Mouse (Mus musculus) heart, adult 2 months (tissue): ENCODE results near the gene Gm43552. TPM values are rescaled to one million over a fixed set of nuclear protein-coding genes. Genes with fewer than 3 reads are reported as not detected.
A peak's percentile ranks its signal among the peaks of the same experiment; 100 is the strongest.

Experiments used
- DNase-seq, 2 experiments: peaks; one replicate each; pipeline ENCODE4 v3.0.0; 2021
- H3K27ac ChIP-seq: fragments of 200-600 bp; 2 replicates; pipeline ENCODE4 v1.8.1; 2022
- H3K27me3 ChIP-seq: fragments of 200-500 bp; 2 replicates; pipeline ENCODE4 v1.6.1; 2012; ENCODE audit warnings: mild to moderate bottlenecking, low read length, inconsistent platforms, mixed read lengths; ENCODE audit not compliant: control insufficient read depth, insufficient read depth
- H3K36me3 ChIP-seq: fragments of 200-500 bp; 2 replicates; pipeline ENCODE4 v1.6.1; 2012; ENCODE audit warnings: low read length, inconsistent platforms; ENCODE audit not compliant: control insufficient read depth, insufficient read depth
- H3K4me1 ChIP-seq: fragments of 200-500 bp; 2 replicates; pipeline ENCODE4 v1.6.1; 2011; ENCODE audit warnings: low read length; ENCODE audit not compliant: control insufficient read depth, insufficient read depth
- H3K4me3 ChIP-seq: fragments of 200-600 bp; 2 replicates; pipeline ENCODE4 v1.8.1; 2022
- H3K79me2 ChIP-seq: fragments of 200-500 bp; replicated peaks from 2 replicates; pipeline ENCODE4 v1.6.1; 2012; ENCODE audit warnings: mild to moderate bottlenecking, inconsistent platforms, low read length, moderate library complexity, mixed read lengths; ENCODE audit not compliant: control insufficient read depth, insufficient read depth
- H3K9ac ChIP-seq: fragments of 200-500 bp; 2 replicates; pipeline ENCODE4 v1.6.1; 2012; ENCODE audit warnings: low read depth, mild to moderate bottlenecking, control low read depth, inconsistent platforms, low read length, mixed read lengths
- CTCF ChIP-seq: fragments of 200-600 bp; IDR thresholded peaks from 2 replicates; pipeline ENCODE4 v1.8.1; 2022; ENCODE audit warnings: antibody characterized with exemption, mild to moderate bottlenecking, moderate library complexity
- EP300 ChIP-seq: fragments of 200-500 bp; IDR thresholded peaks from 2 replicates; pipeline ENCODE4 v1.6.1; 2011; ENCODE audit warnings: low read depth, low read length, control low read depth; ENCODE audit not compliant: insufficient read depth
- POLR2A ChIP-seq: fragments of 200-500 bp; IDR thresholded peaks from 2 replicates; pipeline ENCODE4 v1.6.1; 2011; ENCODE audit warnings: mild to moderate bottlenecking, low read depth, low read length, control low read depth; ENCODE audit not compliant: insufficient read depth
- WGBS: fragments of 180-500 bp; shearing (Covaris S2); methylation state at CpG from one replicate; pipeline ENCODE4 v1.1.7; 2018; 5-methylcytosine and 5-hydroxymethylcytosine counted together
- intact Hi-C: fragments of 180-260 bp; cut with DNase I; formaldehyde crosslinking; loops from one replicate; pipeline ENCODE4 v1.15.1; 2025
- polyA plus RNA-seq: library from polyadenylated mRNA; depleted of rRNA; stranded (reverse); fragments of >200 nt; gene quantifications from 2 replicates; pipeline ENCODE4 v1.2.3, GENCODE M21; 2012
- total RNA-seq, 2 experiments: library from RNA; stranded (reverse); gene quantifications; 2 replicates each; pipeline ENCODE4 v1.2.3; 2021

Gm43552 gene
- total and polyA plus RNA-seq, 3 experiments = not detected

GRCm38 (mm10) chr5:65459454-65459853 lies 33.2 kb downstream of the Gm43552 start:
- no peak for TF ChIP-seq EP300
- no peak for TF ChIP-seq CTCF
- no peak for TF ChIP-seq POLR2A
- Histone ChIP-seq H3K4me1 (peaks cover 17% of the 10 kb centered on the region), H3K36me3 (peaks cover 5% of the 10 kb centered on the region; the same call in 1 of the 2 replicates), H3K4me3 (no peak overlapping the region), H3K27ac (peak overlapping the region; percentile 77), H3K9ac (no peak overlapping the region), H3K27me3 (no peaks in the 10 kb centered on the region), H3K79me2 (peaks cover 2% of the 10 kb centered on the region; the same call in 1 of the 2 replicates)
- no peak for DNase-seq
- WGBS = 53% methylated on average over 3 of the region's 3 CpGs
- intact Hi-C loops = loop anchor here (5.0 kb wide), 1 partner anchor 33 kb away; the partner anchor contains the start of gene Gm43552

- H3K36me3 ChIP-seq = peaks cover 5% of the 10 kb centered on the region; the same call in 1 of the 2 replicates
- H3K79me2 ChIP-seq = peaks cover 2% of the 10 kb centered on the region; the same call in 1 of the 2 replicates
- H3K4me1 ChIP-seq = peaks cover 20% of the 10 kb centered on the region
- 31% methylated on average over 5 of the region's 5 CpGs for WGBS
- no peaks in the 10 kb centered on the region for H3K27me3 ChIP-seq
- no peak overlapping the region for H3K4me3 ChIP-seq
- DNase-seq = peak in 1 of 2 experiments; percentile 55
- H3K27ac ChIP-seq = peak overlapping the region; percentile 51
- TF ChIP-seq EP300 (no peak), CTCF (no peak), POLR2A (no peak)
- H3K9ac ChIP-seq = no peak overlapping the region
- intact Hi-C loops = loop anchor here (5.0 kb wide), 1 partner anchor 34 kb away; the partner anchor contains the start of gene Gm43552
Measured at GRCm38 (mm10) chr5:65457846-65458245, 34.8 kb downstream of the Gm43552 start.

GRCm38 (mm10) chr5:65457086-65457827 lies 35.4 kb downstream of the Gm43552 start:
- 64% methylated on average over 7 of the region's 7 CpGs for WGBS
- intact Hi-C loops = loop anchor here (5.0 kb wide), 1 partner anchor 35 kb away; the partner anchor contains the start of gene Gm43552
- Histone ChIP-seq H3K79me2 (peaks cover 2% of the 10 kb centered on the region; the same call in 1 of the 2 replicates), H3K27ac (peak overlapping the region; percentile 51), H3K36me3 (peaks cover 5% of the 10 kb centered on the region; the same call in 1 of the 2 replicates), H3K27me3 (no peaks in the 10 kb centered on the region), H3K9ac (no peak overlapping the region), H3K4me1 (peaks cover 20% of the 10 kb centered on the region), H3K4me3 (no peak overlapping the region)
- no peak for TF ChIP-seq CTCF
- no peak for TF ChIP-seq EP300
- no peak for TF ChIP-seq POLR2A
- peak in 1 of 2 experiments; percentile 39 for DNase-seq

GRCm38 (mm10) chr5:65454771-65455170 lies 37.9 kb downstream of the Gm43552 start:
- H3K4me1 ChIP-seq = peaks cover 20% of the 10 kb centered on the region
- no peak overlapping the region for H3K9ac ChIP-seq
- peak; percentile 42 to 78 for DNase-seq
- H3K27me3 ChIP-seq = no peaks in the 10 kb centered on the region
- peak overlapping the region; percentile 69 for H3K27ac ChIP-seq
- intact Hi-C loops = loop anchor here (5.0 kb wide), 1 partner anchor 38 kb away; the partner anchor contains the start of gene Gm43552
- no peaks in the 10 kb centered on the region for H3K79me2 ChIP-seq
- WGBS = 20% methylated on average over 5 of the region's 5 CpGs
- TF ChIP-seq POLR2A (0 out of 2 replicates have a peak, but pooled peaks have one; percentile 11), EP300 (peak; percentile 56; the same call in 1 of the 2 replicates), CTCF (no peak)
- peaks cover 5% of the 10 kb centered on the region; the same call in 1 of the 2 replicates for H3K36me3 ChIP-seq
- H3K4me3 ChIP-seq = no peak overlapping the region

GRCm38 (mm10) chr5:65448941-65449340 lies 43.7 kb downstream of the Gm43552 start:
- no peak overlapping the region for H3K9ac ChIP-seq
- no peaks in the 10 kb centered on the region for H3K36me3 ChIP-seq
- no peaks in the 10 kb centered on the region for H3K79me2 ChIP-seq
- H3K27ac ChIP-seq = no peak overlapping the region
- H3K4me3 ChIP-seq = no peak overlapping the region
- H3K27me3 ChIP-seq = no peaks in the 10 kb centered on the region
- no peak for DNase-seq
- intact Hi-C loops = no loop called here
- peaks cover 2% of the 10 kb centered on the region; the same call in 1 of the 2 replicates for H3K4me1 ChIP-seq
- WGBS = 84% methylated on average over 4 of the region's 4 CpGs
- no peak for TF ChIP-seq CTCF
- TF ChIP-seq POLR2A = no peak

- 82% methylated on average over 2 of the region's 2 CpGs for WGBS
- H3K36me3 ChIP-seq = no peaks in the 10 kb centered on the region
- H3K27ac ChIP-seq = no peak overlapping the region
- intact Hi-C loops = no loop called here
- H3K9ac ChIP-seq = no peak overlapping the region
- H3K27me3 ChIP-seq = no peaks in the 10 kb centered on the region
- TF ChIP-seq POLR2A = no peak
- TF ChIP-seq EP300 = no peak
- TF ChIP-seq CTCF = no peak
- no peaks in the 10 kb centered on the region for H3K79me2 ChIP-seq
- H3K4me3 ChIP-seq = no peak overlapping the region
- H3K4me1 ChIP-seq = peaks cover 2% of the 10 kb centered on the region; the same call in 1 of the 2 replicates
- DNase-seq = no peak
Measured at GRCm38 (mm10) chr5:65447826-65448225, 44.8 kb downstream of the Gm43552 start.
